Mouse (Mus musculus): Measurements from ENCODE around the gene Erbb3.

GRCm38 (mm10) chr10:128565206-128565787 lies 24.2 kb downstream of the Erbb3 start:
- TF ChIP-seq MAFK (IDR thresholded peaks at IDR 0.05; ENCODE audit: borderline replicate concordance, low read depth, low read length) (no peak), MAX (IDR thresholded peaks at IDR 0.05; ENCODE audit: low read length) (peak; percentile 98), CTCF (IDR thresholded peaks at IDR 0.05 in 2 of 3, conservative IDR thresholded peaks at IDR 0.05 in 1 of 3; ENCODE audit: control insufficient read depth in 1 of 3, insufficient read depth in 1 of 3, low read depth in 2 of 3, low read length in 3 of 3, poor library complexity in 1 of 3, severe bottlenecking in 1 of 3) (no peak), EP300 (IDR thresholded peaks at IDR 0.05; ENCODE audit: low read depth in 1 of 2, low read length in 2 of 2) (no peak), GATA1 (IDR thresholded peaks at IDR 0.05; ENCODE audit: low read depth, low read length) (no peak), JUND (IDR thresholded peaks at IDR 0.05; ENCODE audit: low read depth, low read length) (no peak), POLR2A (IDR thresholded peaks at IDR 0.05; ENCODE audit: control insufficient read depth in 1 of 2, insufficient read depth in 1 of 2, low read depth in 1 of 2, low read length in 2 of 2, poor library complexity in 1 of 2) (no peak; a peak in 1 of 4 replicates)

Data from MEL (cell line).